Mouse (Mus musculus) CH12.LX (cell line): ENCODE results near the gene Cfap99. TPM values are rescaled to one million over a fixed set of nuclear protein-coding genes. Genes with fewer than 3 reads are reported as not detected.

Experiments
- DNase-seq: peaks from one replicate; pipeline ENCODE4 v3.0.0-alpha.2; 2013; ENCODE audit errors: extremely low read depth
- H3K27ac ChIP-seq: 2 replicates; pipeline ENCODE4 v1.5.1; 2012; ENCODE audit warnings: low read depth, mild to moderate bottlenecking, control low read depth, moderate library complexity; ENCODE audit not compliant: insufficient read depth
- H3K27me3 ChIP-seq: replicated peaks from 2 replicates; pipeline ENCODE3; 2012; ENCODE audit warnings: inconsistent platforms
- H3K36me3 ChIP-seq, 2 experiments: replicated peaks in 1 of 2; 2 replicates each; pipeline versions ENCODE3 to v1.6.1; 2012; ENCODE audit warnings: inconsistent platforms in 1 of 2, low read length in 1 of 2, mild to moderate bottlenecking in 1 of 2, mixed read lengths in 1 of 2, moderate library complexity in 1 of 2; ENCODE audit not compliant: control insufficient read depth in 1 of 2, insufficient read depth in 1 of 2
- H3K4me1 ChIP-seq, 2 experiments: 2 replicates each; pipeline ENCODE4 v1.6.1; 2012; ENCODE audit warnings: inconsistent platforms in 1 of 2, moderate library complexity in 1 of 2; ENCODE audit not compliant: insufficient read depth in 2 of 2, control insufficient read depth in 1 of 2
- H3K4me2 ChIP-seq: 2 replicates; pipeline ENCODE4 v1.6.1; 2012; ENCODE audit warnings: low read depth, mild to moderate bottlenecking, control low read depth; ENCODE audit not compliant: poor library complexity, insufficient read depth, severe bottlenecking
- H3K4me3 ChIP-seq, 3 experiments: fragments of 150-350 bp in 1 of 3; sonication (generic) in 1 of 3; replicated peaks in 1 of 3; 2 replicates each; pipeline versions ENCODE3 to v1.5.1; 2011 to 2012; ENCODE audit warnings: low read depth in 2 of 3, low read length in 2 of 3, mild to moderate bottlenecking in 2 of 3, moderate library complexity in 2 of 3, control low read depth in 1 of 3, improper control_type of control experiment in 1 of 3, inconsistent platforms in 1 of 3, mixed read lengths in 1 of 3; ENCODE audit not compliant: poor library complexity in 1 of 3
- H3K79me2 ChIP-seq: replicated peaks from 2 replicates; pipeline ENCODE4 v1.6.1; 2012; ENCODE audit warnings: mild to moderate bottlenecking, moderate library complexity; ENCODE audit not compliant: control insufficient read depth, poor library complexity, insufficient read depth, severe bottlenecking; ENCODE audit errors: extremely low read depth
- H3K9ac ChIP-seq: 2 replicates; pipeline ENCODE4 v1.6.1; 2012; ENCODE audit warnings: low read depth, mild to moderate bottlenecking, control low read depth, moderate library complexity; ENCODE audit not compliant: insufficient read depth
- H3K9me3 ChIP-seq: replicated peaks from 2 replicates; pipeline ENCODE3; 2012; ENCODE audit warnings: low read length, inconsistent platforms, mixed read lengths
- BHLHE40 ChIP-seq: IDR thresholded peaks from 2 replicates; pipeline ENCODE4 v1.6.1; 2011; ENCODE audit warnings: mild to moderate bottlenecking, low read depth, low read length, improper control_type of control experiment
- CHD1 ChIP-seq: IDR thresholded peaks from 2 replicates; pipeline ENCODE4 v1.6.1; 2012; ENCODE audit warnings: low read depth, low read length, improper control_type of control experiment, inconsistent platforms
- EP300 ChIP-seq: IDR thresholded peaks from 2 replicates; pipeline ENCODE4 v1.6.1; 2011; ENCODE audit warnings: low read length, improper control_type of control experiment
- HCFC1 ChIP-seq: IDR thresholded peaks from 2 replicates; pipeline ENCODE4 v1.6.1; 2012; ENCODE audit warnings: low read depth, mild to moderate bottlenecking, inconsistent platforms, low read length, improper control_type of control experiment
- IRF4 ChIP-seq: IDR thresholded peaks from 2 replicates; pipeline ENCODE4 v1.6.1; 2014; ENCODE audit warnings: low read depth, mild to moderate bottlenecking, inconsistent platforms, low read length, improper control_type of control experiment
- JUN ChIP-seq: IDR thresholded peaks from 2 replicates; pipeline ENCODE4 v1.6.1; 2011; ENCODE audit warnings: low read depth, mild to moderate bottlenecking, low read length, improper control_type of control experiment, moderate library complexity; ENCODE audit not compliant: insufficient read depth
- JUND ChIP-seq: conservative IDR thresholded peaks from 2 replicates; pipeline ENCODE4 v1.6.1; 2011; ENCODE audit warnings: low read depth, low read length, improper control_type of control experiment
- KAT2A ChIP-seq: IDR thresholded peaks from 2 replicates; pipeline ENCODE4 v1.6.1; 2012; ENCODE audit warnings: low read length, improper control_type of control experiment, inconsistent platforms; ENCODE audit not compliant: insufficient replicate concordance
- MAFK ChIP-seq: IDR thresholded peaks from 2 replicates; pipeline ENCODE4 v1.6.1; 2011; ENCODE audit warnings: low read length, improper control_type of control experiment; ENCODE audit not compliant: insufficient replicate concordance
- MAX ChIP-seq: IDR thresholded peaks from 2 replicates; pipeline ENCODE4 v1.6.1; 2011; ENCODE audit warnings: low read length, improper control_type of control experiment
- MAZ ChIP-seq: IDR thresholded peaks from 2 replicates; pipeline ENCODE4 v1.6.1; 2012; ENCODE audit warnings: low read depth, mild to moderate bottlenecking, inconsistent platforms, low read length, improper control_type of control experiment, moderate library complexity
- MXI1 ChIP-seq: IDR thresholded peaks from 2 replicates; pipeline ENCODE4 v1.6.1; 2011; ENCODE audit warnings: mild to moderate bottlenecking, low read depth, low read length, improper control_type of control experiment
- MYC ChIP-seq: IDR thresholded peaks from 2 replicates; pipeline ENCODE4 v1.6.1; 2011; ENCODE audit warnings: low read depth, mild to moderate bottlenecking, improper control_type of control experiment, low read length
- NELFE ChIP-seq: IDR thresholded peaks from 2 replicates; pipeline ENCODE4 v1.6.1; 2011; ENCODE audit warnings: low read depth, low read length, improper control_type of control experiment
- NRF1 ChIP-seq: IDR thresholded peaks from 2 replicates; pipeline ENCODE4 v1.6.1; 2014; ENCODE audit warnings: low read depth, mild to moderate bottlenecking, inconsistent platforms, low read length, improper control_type of control experiment, moderate library complexity
- POLR2A ChIP-seq: IDR thresholded peaks from 2 replicates; pipeline ENCODE4 v1.6.1; 2011; ENCODE audit warnings: low read depth, mild to moderate bottlenecking, improper control_type of control experiment, low read length
- POLR2AphosphoS2 ChIP-seq: IDR thresholded peaks from 2 replicates; pipeline ENCODE4 v1.6.1; 2011; ENCODE audit warnings: low read depth, low read length, improper control_type of control experiment
- RAD21 ChIP-seq: IDR thresholded peaks from 2 replicates; pipeline ENCODE4 v1.6.1; 2011; ENCODE audit warnings: low read depth, mild to moderate bottlenecking, low read length, improper control_type of control experiment, moderate library complexity
- RCOR1 ChIP-seq: conservative IDR thresholded peaks from 2 replicates; pipeline ENCODE4 v1.6.1; 2012; ENCODE audit warnings: low read depth, mild to moderate bottlenecking, inconsistent platforms, low read length, improper control_type of control experiment
- SIN3A ChIP-seq: IDR thresholded peaks from 2 replicates; pipeline ENCODE4 v1.6.1; 2012; ENCODE audit warnings: low read length, improper control_type of control experiment, inconsistent platforms
- SMC3 ChIP-seq: IDR thresholded peaks from 2 replicates; pipeline ENCODE4 v1.6.1; 2011; ENCODE audit warnings: low read depth, low read length, improper control_type of control experiment
- TBP ChIP-seq: conservative IDR thresholded peaks from 2 replicates; pipeline ENCODE4 v1.6.1; 2011; ENCODE audit warnings: low read depth, low read length, improper control_type of control experiment
- TCF12 ChIP-seq: IDR thresholded peaks from 2 replicates; pipeline ENCODE4 v1.6.1; 2014; ENCODE audit warnings: low read depth, mild to moderate bottlenecking, inconsistent platforms, low read length, improper control_type of control experiment
- ZNF384 ChIP-seq: IDR thresholded peaks from 2 replicates; pipeline ENCODE4 v1.6.1; 2012; ENCODE audit warnings: low read depth, low read length, improper control_type of control experiment, inconsistent platforms
- dilution Hi-C: fragments of 300-500 bp; cut with MboI; formaldehyde crosslinking; loops from 2 replicates; pipeline ENCODE4 v1.14.3; 2020; ENCODE audit warnings: low sequenced_read_pairs; ENCODE audit not compliant: extremely low pct_unique_long_range_greater_than_20kb, extremely low pct_ligation_motif_present
- in situ Hi-C: fragments of 300-500 bp; cut with MboI; formaldehyde crosslinking; loops from 3 replicates; pipeline ENCODE4 v1.14.3; 2019; ENCODE audit warnings: low sequenced_read_pairs, low pct_ligation_motif_present, low pct_unique_long_range_greater_than_20kb, mixed read lengths
- polyA plus RNA-seq: library from polyadenylated mRNA; unstranded; fragments of >175 nt; gene quantifications from 2 replicates; pipeline ENCODE4 v1.2.1, GENCODE M21; 2012; ENCODE audit warnings: low read depth; ENCODE audit not compliant: insufficient read length
- total RNA-seq, 2 experiments: library from RNA; depleted of rRNA; stranded (reverse); fragments of 300-350 nt in 1 of 2; fragments of >200 nt in 1 of 2; gene quantifications; 2 replicates each; pipeline ENCODE4 v1.2.3; 2012 to 2014

The Cfap99 gene
- total and polyA plus RNA-seq, 3 experiments = not detected

DNA sequence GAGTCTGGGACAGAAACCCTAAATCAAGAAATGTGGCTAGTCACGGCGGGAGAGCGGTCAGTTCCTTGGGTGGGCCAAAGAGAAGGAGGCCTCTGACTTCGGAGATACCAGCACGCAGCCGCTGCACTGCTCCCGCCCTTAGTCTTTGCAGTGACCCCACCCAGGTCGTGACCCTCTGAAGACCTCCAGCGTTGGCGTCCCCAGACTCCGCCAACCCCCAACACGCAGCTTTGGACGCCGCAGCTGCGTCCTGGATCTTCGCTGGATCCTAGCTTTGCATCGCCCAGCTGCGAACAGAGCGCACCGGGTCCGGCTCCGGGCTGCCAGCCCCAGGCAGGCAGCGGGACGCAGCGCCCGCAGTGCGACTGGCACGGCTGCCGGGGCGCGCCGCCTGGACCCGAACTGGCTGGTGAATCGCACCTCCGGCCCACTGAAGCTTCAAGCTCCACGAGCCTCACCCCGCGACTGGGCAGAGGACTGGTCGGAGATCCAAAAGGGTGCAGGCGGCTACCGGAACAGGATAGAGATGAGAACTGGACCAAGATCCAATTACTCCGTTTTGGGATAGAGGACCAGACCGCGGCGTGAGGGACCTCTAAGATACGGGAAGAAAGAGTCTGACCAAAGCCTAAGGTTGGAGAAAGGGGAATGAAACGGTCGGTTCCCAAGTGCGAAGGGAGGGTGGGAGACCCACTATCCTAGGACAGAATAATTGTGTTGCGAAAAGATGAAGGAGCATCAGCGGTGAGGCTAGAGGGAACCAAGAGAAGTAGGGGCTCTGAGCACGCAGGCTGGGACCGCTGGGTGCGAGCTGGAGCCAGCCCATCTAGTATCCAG, 1.2 kb upstream of the Cfap99 start:
- Histone ChIP-seq H3K27me3 (no peaks in the 10 kb centered on the region), H3K4me2 (no peak overlapping the region), H3K9me3 (peaks cover 24% of the 10 kb centered on the region), H3K36me3 (no peaks in the 10 kb centered on the region), H3K9ac (no peak overlapping the region), H3K79me2 (no peaks in the 10 kb centered on the region), H3K4me1 (peaks cover 0 to 9% of the 10 kb centered on the region in 2 experiments; a peak in 3 of 4 replicates), H3K27ac (no peak overlapping the region), H3K4me3 (no peak overlapping the region)
- in situ Hi-C loops = no loop called here
- dilution Hi-C loops = no loop called here
- TF ChIP-seq RCOR1 (no peak), MYC (no peak), MAFK (no peak), NELFE (no peak), POLR2A (no peak), EP300 (no peak), ZNF384 (no peak), SIN3A (no peak), TBP (no peak), POLR2AphosphoS2 (no peak), MXI1 (no peak), BHLHE40 (no peak), IRF4 (no peak), NRF1 (no peak), HCFC1 (no peak), KAT2A (no peak)
- no peak for DNase-seq

DNA sequence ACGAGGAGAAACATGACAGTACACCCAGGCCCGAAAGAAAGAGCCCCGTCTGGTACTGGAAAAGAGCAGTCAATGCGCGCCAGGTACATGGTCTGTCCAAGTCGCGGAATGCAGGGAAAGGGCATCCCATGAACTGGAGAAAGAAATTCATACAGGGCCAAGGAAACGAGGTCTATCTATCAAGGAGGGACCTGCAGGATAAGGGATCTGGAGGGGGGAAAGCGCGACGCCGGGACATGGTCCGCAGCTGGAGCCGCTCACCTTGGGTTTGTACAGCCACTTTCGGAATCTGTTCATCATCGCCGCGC, 608 bp upstream of the Cfap99 start:
- Histone ChIP-seq H3K9ac (no peak overlapping the region), H3K36me3 (no peaks in the 10 kb centered on the region), H3K4me1 (peaks cover 0 to 8% of the 10 kb centered on the region in 2 experiments; a peak in 3 of 4 replicates), H3K4me2 (0 out of 2 replicates have a peak overlapping the region, but pooled peaks have one; percentile 50), H3K27me3 (no peaks in the 10 kb centered on the region), H3K79me2 (no peaks in the 10 kb centered on the region), H3K27ac (no peak overlapping the region), H3K4me3 (no peak overlapping the region), H3K9me3 (peaks cover 24% of the 10 kb centered on the region)
- no peak for DNase-seq
- in situ Hi-C loops = no loop called here
- dilution Hi-C loops = no loop called here
- no peak for TF ChIP-seq BHLHE40
- no peak for TF ChIP-seq JUND
- no peak for TF ChIP-seq SMC3
- TF ChIP-seq MAX = no peak
- TF ChIP-seq RAD21 = no peak
- no peak for TF ChIP-seq HCFC1
- no peak for TF ChIP-seq JUN
- TF ChIP-seq ZNF384 = no peak
- no peak for TF ChIP-seq TBP
- no peak for TF ChIP-seq CHD1
- TF ChIP-seq TCF12 = no peak
- no peak for TF ChIP-seq MAZ
